Mouse (Mus musculus) spleen, postnatal 14 days (tissue): ENCODE measurements around the gene Rnf145.

Experiments used
- DNase-seq, 2 experiments: peaks; one replicate each; pipeline ENCODE4 v3.0.0; 2021 to 2022; ENCODE audit warnings: low spot score in 2 of 2

Rnf145 gene

DNA sequence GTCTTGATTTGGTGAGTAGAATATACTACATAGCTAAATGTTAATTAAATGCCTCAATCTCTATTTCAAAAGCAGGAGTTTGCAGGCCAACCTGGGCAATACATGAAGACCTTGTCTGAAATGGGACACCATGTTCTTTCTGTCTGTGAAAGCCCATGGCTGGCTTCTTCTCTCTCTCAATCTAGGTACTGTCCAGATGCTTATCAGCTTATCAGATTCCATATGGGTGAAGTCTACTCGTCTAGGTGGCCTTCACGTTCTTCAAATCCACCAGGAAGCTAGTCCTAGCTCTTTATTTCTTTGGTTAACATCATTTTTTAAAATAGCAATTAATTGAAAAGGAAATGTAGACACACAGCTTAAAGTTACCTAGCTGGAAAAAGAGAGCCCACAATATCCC is 8.9 kb upstream of the Rnf145 start:
- no peak for DNase-seq

DNA sequence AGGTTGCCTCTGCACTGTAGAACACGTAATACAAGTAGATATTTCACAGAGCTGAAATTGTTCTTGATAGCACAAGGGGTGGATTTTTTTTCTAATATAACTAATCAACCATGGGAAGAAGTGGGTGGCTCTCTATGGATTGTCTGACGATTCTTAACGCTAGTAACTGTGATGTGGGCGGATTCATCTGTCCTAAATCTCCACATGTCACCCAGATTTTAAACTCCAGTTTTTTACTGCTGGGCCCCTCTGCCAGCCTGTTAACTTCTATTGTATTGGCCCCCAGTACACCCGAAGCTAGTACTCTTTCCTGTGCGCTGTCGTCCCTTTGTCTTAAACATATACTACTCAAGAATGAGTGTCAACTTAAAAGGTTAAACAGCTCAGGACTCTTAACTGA is 8.4 kb upstream of the Rnf145 start:
- no peak for DNase-seq

DNA sequence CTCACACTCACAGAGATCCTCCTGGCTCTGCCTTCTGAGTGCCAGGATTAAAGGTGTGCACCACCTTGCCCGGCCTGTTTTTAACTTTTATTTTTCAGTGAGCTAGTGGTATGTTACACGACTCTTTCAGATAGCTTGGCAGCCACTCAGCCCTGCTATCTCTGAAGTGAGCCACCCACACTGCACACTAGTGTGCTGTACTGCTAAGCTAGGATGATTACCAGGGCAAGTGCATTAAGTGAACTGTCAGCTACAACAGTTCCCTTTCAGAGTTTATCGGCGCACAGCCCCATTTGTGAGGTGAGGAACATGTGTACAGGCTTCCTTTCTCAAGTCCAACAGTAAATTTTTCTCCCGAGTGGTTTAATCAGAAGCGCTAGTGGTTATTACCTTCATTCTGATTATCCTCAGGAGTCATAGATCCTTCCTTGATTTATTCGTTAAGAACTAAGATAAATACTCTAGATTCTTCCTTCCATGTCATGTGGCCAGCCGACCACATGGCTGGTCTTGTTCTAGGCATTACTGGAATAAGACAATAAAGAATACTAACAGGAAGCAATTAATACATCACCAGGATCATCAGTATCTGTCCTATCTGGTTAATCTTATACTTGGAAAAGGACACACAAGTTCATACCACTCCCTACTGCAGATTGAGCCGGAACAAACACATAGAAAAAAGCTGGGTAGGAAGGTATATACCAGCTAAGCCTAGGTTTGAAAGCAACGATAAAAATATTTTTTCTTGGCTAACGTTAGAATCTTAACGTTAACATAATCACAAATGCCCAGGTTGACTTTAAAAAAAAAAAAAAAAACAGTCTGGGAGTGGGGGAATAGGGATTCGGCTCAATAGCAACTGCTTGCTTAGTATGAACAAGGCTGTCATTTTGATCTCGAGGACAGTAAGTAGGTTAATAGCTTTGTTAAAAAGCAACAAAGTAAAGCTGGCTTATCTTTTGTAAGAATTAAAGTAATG is 6.4 kb upstream of the Rnf145 start:
- DNase-seq, result peak; percentile 46 to 48

DNA sequence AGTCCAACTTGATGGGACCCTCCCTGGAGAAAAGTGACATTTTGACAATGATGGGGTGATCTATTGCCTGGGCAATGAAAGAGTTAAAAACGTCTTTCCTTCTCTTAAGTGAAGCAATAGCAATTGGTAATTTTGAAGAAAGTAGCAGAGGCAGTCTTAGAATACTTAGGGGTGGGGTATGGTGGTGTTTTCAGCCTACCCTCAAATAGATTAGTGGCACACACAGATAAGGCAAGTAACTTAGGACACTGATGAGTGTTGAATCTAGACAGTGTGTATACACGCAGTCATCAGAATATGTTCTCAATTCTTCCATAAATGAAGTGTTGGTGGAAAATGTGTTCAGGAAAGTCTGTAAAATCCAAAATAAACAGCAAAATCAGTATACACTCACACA is 5.7 kb upstream of the Rnf145 start:
- DNase-seq, result no peak

DNA sequence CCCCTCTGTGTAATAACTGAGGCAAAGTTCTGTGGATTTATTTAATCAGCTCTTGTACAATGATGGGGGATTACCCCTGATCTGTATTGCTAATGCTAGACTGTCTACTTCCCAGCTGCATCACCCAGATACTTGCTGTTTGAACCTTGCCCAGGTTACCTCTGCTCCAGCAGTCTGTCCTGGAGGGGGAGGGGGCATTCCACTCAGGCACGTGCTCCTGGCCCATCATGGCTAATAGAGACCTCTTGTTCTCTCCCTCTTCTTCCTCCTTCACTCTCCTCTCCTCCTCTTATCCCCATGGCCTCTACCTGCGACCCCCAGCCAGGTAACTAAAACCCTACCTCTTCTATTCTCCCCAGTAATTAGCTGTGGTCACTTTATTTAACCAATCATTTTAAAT is 4.1 kb upstream of the Rnf145 start:
- DNase-seq, result no peak

DNA sequence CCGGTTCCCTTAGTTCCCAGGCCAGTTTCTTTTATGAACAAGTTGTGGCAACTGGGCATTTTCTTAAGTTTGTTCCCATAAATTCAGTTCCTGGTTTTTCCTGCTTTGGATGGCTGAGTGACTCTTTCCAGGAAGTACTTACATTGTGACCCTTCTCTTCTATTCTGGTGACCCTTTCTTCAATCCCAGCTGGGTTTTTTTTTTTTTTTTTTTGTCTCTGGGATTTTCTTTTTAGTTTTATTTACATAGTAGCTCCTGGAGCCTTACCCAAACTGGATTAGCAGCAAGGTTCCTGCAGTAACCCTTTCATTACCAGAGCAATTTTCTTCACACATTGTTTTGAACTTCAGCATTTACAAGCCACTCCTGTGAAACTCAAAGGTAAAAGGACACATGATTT is 2.4 kb upstream of the Rnf145 start:
- DNase-seq, result no peak

DNA sequence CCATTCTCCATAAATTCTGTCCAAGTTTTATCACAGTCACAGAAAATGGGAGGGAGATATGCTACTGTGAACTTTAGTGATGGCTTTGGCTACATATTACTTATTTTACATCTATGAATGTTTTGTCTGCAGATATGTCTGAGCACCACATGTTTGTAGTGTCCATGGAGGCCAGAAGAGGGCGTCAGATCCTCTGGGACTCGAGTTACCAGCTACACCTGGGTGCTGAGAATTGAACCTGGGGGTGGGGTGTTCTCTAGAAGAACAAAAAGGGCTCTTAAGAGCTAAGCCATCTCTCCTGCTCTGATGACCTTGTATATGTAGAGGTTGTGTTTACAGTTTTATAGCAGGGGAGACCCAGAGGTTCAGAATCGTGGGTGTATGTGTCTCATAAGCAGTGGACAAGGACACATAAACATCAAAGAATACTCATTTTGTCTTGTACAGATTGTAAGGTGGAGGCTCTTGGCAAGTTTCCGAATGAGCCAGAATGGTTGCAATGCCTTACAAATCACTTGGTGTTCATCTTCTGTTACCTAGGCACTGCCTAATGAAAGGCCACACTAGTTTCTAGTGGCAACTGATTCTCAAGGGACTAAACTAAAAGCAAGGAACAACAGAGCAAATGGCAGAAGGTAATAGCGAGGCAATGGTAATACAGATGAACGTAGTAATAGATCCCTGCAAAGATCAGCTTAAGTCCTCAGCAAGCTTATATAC is 1.0 kb upstream of the Rnf145 start:
- no peak for DNase-seq

DNA sequence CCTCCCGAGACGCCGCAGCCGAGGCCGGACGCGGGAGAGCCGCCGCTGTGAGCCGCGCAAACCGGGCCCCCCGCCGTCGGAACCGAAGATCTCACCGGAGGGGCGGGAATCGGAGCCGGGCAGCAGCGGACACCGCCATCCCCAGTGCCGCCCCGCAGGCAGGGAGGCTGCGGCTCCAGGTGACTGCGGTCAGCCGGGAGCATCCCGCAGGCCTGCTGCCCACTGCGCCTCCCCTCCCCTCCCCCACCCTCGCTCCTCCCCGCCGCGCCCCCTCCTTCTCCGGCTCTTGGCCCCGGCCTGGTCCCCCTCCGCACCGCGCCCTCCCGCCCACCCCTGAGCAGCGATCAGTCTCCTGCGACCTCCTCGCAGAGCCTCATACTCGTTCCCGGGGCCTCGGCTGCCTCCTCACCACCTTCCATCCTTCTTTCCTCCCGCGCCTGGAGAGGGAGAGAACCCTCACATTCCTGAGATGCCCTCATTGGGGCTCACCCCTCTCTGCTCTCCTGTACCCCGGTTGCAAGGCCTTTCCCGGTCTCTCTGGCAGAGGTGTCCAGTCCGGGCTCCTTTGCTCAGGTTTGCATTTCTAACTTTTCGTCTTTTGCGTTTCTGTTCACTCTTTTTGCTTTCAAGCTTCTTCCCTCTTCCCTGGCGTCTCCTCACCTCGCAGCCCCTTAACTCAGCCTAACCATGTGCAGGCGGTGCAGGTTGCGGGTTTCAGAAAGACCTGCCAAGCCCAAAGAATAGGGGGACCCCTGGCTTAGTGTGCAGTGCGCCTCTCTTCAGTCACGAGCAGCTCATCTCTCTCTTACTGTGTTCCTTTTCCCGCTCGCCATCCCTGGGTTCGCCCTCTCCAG is 559 bp downstream of the Rnf145 start:
- DNase-seq, result peak; percentile 21 to 35

DNA sequence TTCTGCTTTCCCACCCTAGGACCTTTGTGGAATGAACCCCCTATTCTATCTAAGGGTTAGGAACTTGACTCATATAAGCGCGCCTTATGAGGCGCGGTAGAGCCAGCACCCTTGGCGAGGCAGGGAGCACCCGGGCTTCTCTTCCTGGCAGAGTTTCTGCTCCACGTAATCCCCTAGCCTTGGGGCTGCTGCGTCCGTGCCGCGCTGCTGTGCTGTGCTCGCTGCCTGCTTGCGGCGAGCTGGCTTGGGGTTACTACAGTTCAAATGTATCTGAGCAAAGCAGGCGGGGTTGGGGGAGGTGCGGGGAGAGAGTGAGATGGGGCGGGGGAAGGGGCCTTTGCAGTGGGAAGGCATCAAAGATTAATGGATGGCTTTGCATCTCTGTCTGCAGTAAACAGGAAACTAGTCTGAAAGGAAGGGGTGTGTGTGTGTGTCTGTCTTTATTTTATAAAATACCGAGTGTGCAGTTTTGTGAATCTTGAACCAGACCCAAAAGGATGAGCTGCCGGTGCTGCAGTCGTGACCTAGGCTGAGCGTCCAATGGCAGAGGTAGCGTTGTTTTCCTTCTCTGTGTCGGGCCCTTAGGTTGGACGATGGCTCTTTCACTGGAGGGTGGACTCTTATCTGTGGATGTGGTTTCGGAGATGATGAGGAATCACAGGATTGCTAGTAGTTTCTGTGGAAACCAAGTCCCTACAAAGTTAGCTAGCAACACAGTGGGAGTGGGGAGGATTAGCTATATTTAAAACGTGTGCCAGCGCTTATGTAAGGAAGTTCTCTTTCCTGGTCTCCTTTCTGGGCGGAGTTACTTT is 1.4 kb downstream of the Rnf145 start:
- peak; percentile 66 to 75 for DNase-seq

DNA sequence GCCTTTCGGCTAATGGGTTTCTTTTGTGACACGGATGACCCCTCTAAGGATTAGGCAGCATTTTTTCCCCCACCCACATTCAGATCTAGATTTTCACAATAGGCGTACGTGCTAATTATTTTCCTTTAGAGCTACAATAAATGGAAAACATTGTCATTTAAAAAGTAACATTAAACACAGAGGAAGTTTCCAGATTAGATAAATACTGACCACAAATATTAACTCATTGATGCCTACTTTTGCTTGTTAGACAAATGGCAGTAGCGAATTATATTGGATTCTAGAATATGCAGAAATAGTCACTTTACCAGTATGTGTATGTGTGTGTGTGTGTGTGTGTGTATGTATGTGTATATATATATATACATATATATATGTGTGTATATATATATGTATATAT is 3.8 kb downstream of the Rnf145 start:
- DNase-seq, result no peak

DNA sequence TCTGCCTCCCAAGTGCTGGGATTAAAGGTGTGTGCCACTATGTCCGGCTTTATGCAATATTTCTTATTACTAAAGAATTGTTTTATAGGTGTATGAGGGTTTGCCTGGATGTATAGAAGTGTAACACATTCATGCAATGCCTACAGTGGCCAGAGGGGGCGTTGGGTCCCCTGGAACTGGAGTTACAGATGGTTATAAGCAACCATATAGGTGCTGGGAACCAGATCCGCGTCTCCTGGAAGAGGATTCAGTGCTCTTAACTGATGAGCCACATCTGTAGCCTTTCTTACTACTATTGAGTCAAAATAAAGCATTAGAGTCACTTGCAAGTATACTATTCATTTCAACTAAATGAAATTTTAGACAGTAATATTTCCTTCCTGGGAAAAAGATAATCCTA is 7.0 kb downstream of the Rnf145 start:
- peak in 1 of 2 experiments; percentile 34 for DNase-seq

DNA sequence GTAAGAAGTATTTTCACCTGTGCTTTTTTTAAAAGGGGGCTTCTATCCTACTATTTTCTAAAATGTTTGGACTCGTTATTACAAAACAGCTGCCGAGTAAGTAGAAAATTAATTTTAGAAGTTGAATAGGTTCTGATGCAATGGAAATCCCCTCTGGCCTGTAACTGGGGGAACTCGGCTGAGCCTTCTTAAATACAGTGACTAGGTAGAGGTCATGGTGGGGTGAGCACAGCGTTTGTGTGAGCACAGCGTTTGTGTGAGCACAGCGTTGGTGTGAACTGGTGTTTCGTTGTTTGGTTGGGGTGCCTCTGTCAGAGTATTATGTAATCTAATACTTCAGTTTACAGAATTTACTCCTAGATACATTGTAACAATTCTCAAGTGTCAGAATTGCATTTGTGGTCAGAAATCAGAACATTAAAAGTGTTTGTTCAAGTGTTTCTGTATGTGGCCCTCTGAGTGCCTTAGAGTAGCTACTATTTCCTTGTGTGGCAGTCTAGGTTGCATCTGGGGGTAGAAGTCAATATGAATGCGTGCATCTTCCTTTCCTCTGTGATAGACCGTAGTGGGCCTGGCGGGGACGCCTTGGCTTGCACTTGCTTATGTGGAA is 8.0 kb downstream of the Rnf145 start:
- DNase-seq, result no peak

DNA sequence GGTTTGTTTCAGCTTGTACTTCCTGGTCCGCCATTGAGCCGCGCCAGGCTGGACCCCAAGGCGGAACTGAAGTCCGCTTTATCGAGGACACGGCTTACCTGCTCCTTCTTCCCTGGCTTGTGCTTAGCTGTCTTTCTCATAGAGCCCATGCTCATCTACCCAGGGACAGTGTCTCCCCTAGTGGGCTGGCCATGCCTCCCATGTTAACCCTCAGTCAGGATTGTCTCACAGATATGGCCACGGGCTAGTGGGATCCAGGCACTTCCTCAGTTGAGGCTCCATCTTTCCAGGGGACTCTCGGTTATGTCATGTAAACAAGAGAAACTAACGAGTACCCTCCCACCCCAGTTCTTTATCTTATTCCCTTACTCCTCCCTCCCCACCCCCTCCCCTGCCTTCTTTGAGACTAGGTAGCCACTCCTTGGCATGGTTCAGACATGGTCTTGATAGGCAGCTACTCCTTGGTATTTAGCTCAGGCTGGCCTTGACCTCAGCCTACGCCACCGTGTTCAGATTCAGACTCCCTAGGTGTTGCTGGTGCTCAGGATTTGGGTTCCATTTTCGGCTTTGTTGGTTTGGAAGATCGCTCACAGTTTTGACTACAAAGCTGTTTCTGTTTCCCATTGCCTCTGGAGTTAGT is 9.9 kb downstream of the Rnf145 start:
- no peak for DNase-seq

DNA sequence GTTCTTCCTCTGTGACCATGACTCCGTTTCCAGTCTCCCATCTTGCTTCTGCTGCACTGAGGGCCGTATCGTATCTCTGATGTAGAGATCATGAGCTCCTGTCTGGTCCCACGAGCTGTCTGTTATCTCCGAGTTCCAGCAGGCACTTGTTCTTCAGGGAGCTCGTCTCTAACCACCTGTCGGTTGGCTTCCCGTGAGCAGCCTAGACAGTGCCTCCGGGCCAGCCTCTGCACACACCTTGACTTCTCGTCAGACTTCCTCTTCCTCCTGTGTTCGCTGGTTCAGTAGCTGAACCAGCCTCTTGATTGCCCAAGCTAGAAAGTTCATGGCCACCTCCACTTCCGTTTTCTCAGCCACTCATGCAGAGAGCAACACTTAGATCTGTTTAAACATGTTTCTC is 10.4 kb downstream of the Rnf145 start:
- peak; percentile 45 to 52 for DNase-seq

DNA sequence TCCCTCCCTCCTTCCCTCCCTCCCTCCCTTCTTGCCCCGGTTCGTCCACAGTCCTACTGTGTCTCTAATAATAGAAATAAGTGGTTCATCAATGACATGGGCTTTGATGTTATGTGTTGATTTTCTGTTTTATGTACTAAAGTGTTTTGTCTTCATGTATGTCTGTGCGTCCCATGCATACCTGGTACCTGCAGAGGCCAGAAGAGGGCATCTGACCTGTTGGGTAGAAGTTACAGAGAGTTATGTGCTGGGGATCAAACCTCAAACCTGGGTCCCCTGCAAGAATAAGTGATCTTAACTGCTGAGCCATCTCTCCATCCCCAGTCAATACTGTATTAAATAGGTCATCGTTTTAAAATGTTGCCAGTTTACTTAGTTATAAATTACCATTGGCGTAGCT is 11.0 kb downstream of the Rnf145 start:
- DNase-seq, result no peak

DNA sequence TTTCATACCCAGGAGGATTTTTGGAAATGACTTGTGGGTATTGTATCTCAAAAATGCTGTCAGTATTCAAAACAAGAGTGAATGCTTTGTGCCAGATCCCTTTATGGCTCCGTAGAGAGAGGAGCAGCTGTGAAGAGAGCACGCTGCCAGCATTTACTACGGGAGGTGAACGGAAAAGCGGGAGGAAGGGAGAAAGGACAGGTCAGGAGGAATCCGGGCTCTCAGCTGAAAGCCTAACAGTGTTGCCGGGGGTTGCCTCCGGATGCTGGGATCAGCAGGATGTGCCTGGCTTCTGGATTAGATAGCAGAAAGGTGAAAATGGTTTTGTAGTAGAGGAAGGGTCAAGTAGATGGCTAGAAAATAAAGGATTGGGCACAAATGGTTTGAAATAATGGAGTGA is 11.6 kb downstream of the Rnf145 start:
- no peak for DNase-seq

DNA sequence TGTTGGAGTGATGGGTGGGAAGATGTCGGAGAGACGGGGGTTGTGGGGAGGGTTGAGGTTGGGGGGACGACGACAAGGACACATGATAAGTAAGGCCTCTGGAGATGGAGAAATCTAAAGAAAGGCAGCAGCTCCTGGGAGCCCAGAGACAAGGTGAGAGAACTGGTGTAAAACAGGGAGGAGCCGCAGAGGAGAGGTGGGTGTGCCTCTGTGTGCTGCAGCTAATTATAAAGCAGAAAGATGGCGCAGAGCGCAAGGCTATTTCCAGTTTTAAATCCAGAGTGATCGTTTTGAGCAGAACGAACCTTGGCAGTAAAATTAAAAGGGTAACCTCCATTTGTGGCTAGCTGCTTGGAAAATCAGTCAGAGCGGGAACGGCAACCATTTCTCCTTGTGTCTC is 12.1 kb downstream of the Rnf145 start:
- no peak for DNase-seq

DNA sequence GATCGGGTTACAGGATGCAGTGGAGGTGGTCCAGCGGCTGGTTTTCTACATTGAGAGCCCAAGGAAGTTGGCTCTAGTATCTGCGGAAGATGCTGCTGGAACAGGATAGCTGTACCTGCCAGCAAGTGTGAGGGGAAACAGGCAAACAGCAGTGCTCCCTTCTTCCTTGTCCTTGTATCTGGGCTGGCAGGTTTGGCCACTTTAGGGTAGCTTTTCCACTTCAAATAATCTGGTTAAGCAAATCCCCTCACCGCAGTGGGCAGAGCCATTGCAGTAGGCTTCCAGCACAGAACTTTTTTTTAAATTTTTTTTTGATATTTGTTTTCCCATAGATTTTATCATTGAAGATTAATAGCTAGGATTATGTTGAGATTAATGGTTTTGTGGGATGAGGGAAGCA is 12.9 kb downstream of the Rnf145 start:
- no peak for DNase-seq

DNA sequence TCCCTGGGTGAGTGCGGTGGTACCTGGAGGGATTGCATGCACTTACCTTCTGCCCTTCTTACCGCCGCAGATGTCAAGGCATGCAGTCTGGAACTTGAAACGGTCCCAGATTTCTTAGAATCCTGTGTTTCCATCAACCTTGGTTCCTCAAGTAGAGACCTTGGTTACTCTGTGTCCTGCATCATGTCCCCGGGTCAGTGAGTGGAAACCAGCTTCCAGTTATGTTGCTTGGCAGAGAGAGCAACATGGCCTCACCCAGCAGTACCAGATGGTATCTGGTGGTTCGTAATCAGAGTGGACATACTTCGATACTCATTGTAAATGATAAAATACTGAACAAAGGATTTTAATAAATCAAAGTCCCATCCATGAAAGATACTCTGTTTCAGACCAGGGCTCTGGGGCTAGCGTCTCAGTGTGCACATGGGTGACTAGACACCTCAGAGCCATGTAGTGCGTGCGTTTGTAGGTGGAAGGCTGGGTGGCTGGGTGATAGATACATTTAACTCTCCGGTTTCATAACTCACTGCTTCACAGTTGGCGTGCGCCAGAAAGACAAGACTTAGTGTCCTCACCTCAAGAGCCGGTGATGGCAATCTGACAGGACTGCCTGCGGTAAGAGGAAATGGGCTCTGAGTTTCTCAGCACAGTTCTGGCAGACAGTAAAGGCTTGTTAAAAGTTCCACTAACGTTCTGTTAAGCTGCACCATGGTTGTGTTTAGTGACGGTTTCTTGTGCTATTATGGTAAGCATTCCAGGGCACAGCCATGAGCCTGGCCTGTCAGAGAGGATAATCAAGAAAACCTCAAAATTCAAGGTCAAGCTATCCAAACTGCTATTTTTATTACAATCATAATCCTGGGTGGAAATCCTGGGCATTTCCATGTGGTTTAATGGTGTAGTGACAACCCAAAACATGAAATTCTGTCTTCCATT is 14.3 kb downstream of the Rnf145 start:
- no peak for DNase-seq
